Mouse (Mus musculus) layer of hippocampus, adult 8-10 months (tissue): ENCODE measurements around the gene Tmod4. TPM values are rescaled to one million over a fixed set of nuclear protein-coding genes. Genes with fewer than 3 reads are reported as not detected.

Experiments
- DNase-seq, 2 experiments: peaks; one replicate each; pipeline ENCODE4 v3.0.0; 2022; ENCODE audit warnings: low spot score in 2 of 2
- microRNA-seq, 2 experiments: library from miRNA; unstranded; fragments of <30 nt; microRNA quantifications; one replicate each; pipeline ENCODE4 v1.2.0; 2022
- total RNA-seq, 4 experiments: library from RNA; stranded (reverse); gene quantifications; 2 replicates each; pipeline ENCODE4 v1.2.4; 2022

Gene Tmod4
- total RNA-seq, 4 experiments from 2014 or later, result 0.55 to 0.81 TPM; not detected in 2

DNA sequence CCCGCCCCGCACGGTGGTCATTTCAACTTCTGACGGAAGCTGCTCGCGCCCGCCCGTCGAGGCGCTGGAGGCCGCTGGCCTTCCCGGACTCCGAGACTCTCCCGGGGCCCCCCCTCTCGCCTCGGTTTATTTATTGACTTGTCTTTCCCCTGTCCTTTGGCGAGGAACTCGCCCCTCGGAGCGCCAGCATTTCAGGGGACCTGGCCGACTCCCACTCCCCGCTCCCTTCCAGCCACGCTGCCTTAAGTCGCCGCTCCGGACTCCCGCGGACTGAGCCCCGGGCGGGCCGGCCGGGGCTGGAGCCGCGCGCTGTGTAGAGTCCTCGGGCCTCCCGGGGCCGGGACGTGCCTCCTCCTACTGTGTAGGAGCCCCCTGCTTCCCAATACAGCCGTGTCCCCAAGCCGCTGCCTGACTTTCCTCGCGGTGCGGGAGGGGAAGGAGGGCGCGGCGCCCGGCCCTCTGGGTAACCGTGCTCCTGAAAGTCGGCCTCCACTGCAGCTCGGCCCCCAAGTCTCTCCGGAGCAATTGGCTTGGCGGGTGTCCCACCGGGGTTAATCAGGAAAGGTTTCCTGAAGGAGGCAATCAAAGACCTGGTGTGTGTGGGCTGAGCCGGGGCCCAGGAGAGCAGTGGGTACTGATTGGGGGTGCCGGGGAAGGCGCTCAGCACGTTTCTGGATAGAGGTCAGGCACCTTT, 49.1 kb downstream of the Tmod4 start:
- DNase-seq, result no peak

DNA sequence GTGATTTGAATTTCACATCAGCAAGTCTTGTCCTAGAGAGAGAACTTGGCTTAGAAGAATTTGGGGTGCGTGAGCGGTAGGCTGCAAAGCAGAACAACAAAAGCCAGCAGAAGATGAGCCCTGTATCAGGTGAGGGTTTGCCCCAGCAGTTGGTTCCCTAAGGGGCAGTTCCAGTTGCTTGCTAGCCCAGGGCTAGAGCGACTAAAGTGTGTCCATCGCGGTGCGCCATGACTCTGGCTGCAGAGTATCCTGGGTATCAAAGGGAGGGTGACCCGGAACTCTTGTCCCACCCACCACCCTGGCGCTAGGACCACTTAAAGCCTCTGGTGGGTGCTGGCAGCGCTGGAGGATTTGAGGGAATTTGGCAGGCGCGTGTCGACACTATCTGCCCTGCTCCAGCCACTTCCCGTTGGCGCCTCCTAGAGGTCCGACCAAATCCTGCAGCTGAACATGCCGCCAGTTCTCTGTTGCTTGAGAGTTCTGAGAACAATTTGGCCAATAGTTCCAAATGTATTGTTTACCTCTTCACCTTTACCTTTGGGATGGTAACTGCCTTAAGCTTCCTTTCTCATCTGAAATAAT, 49.8 kb downstream of the Tmod4 start:
- peak; percentile 62 to 69 for DNase-seq

DNA sequence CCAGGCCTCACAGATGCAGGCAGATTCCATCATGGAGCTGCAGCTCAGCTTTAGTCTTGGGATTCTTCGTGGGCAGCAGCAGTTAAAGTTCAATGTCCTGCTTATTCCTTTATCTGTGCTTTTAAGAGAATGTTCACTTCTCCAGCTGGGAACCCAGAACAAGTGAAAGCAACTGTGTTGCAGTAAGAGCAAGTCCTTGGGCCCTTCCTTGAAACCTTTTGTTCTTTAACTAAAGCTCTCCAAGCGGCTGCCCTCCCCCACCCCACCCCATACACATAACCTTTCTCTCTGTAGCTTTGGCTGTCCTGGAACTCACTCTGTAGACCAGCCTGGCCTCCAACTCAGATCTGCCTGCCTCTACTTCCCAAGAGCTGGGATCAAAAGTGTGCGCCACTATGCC, 52.2 kb downstream of the Tmod4 start:
- no peak for DNase-seq

DNA sequence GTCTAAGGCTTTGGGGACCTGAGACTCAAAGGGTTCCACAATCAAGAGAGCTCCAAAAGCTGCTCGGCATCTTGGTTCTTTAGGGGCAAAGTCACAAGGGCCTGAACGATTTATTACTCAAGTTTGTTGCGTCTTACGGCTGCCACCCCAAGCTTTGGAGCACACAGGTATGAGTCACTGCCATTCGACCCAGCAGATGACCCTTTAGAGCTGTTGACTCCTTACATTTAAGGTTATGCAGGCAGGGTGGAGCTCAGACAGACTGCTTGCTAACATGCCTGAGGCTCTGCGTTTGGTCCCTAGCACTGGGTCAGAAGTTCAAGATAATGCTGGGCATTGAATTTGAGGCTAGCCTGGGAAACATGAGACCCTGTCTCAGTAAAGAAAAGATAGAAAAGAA, 53.3 kb downstream of the Tmod4 start:
- DNase-seq, result no peak

Small RNAs within 50 kb of the gene (microRNA-seq; reads per million reads assigned to microRNA genes)
- gene Mir8099-1, result 0 reads per million in 2 experiments

Other genes with a start within 250 kb of the Tmod4 start
- gene Psmb4, start 237.5 kb upstream of the Tmod4 start, total RNA-seq, result 100 to 1,000 TPM; 219 to 262 (median 240) TPM
- 10 to 100 TPM; 11.1 to 14.5 (median 12.5) TPM for gene Selenbp1, start 191.4 kb upstream of the Tmod4 start, total RNA-seq
- 10 to 100 TPM; 21.9 to 28.9 (median 24.6) TPM for gene Rfx5, start 170.4 kb upstream of the Tmod4 start, total RNA-seq
- 10 to 100 TPM; 58.7 to 64.8 (median 59.6) TPM for gene Pi4kb, start 149.7 kb upstream of the Tmod4 start, total RNA-seq
- 10 to 100 TPM; 25.1 to 35.1 (median 30.6) TPM for gene Zfp687, start 109.0 kb upstream of the Tmod4 start, total RNA-seq
- gene Psmd4, start 81.9 kb upstream of the Tmod4 start, total RNA-seq, result 100 to 1,000 TPM; 137 to 166 (median 159) TPM
- 10 to 100 TPM; 58.5 to 66.8 (median 64.8) TPM for gene Pip5k1a, start 17.5 kb upstream of the Tmod4 start, total RNA-seq
- gene Vps72, start 13.5 kb upstream of the Tmod4 start, total RNA-seq, result 10 to 100 TPM; 36.9 to 45.8 (median 43.4) TPM
- 10 to 100 TPM; 51.4 to 57.8 (median 54.9) TPM for gene Scnm1, start 9.5 kb downstream of the Tmod4 start, total RNA-seq
- gene Lysmd1, start 9.6 kb downstream of the Tmod4 start, total RNA-seq, result 10 to 100 TPM; 12.5 to 17.7 (median 13.4) TPM
- 10 to 100 TPM in 1 of 4 experiments, 1 to 10 TPM in 3; 1.7 to 11.1 (median 5.4) TPM for gene Tnfaip8l2, start 17.9 kb downstream of the Tmod4 start, total RNA-seq
- gene Sema6c, start 36.0 kb downstream of the Tmod4 start, total RNA-seq, result 10 to 100 TPM; 27.1 to 36.4 (median 30.9) TPM
- gene Gabpb2, start 93.4 kb downstream of the Tmod4 start, total RNA-seq, result 10 to 100 TPM; 15.7 to 18.0 (median 17.5) TPM
- 10 to 100 TPM; 72.9 to 79.5 (median 77.2) TPM for gene Cdc42se1, start 104.3 kb downstream of the Tmod4 start, total RNA-seq
- gene Mllt11, start 107.7 kb downstream of the Tmod4 start, total RNA-seq, result 100 to 1,000 TPM; 265 to 305 (median 277) TPM
- gene Gm128, start 117.1 kb downstream of the Tmod4 start, total RNA-seq, result under 1 TPM in 3 of 4 experiments, not detected in 1; 0.25 to 0.45 (median 0.41) TPM
- gene Bnipl, start 126.7 kb downstream of the Tmod4 start, total RNA-seq, result under 1 TPM in 3 of 4 experiments, not detected in 1; 0.43 to 0.95 (median 0.63) TPM
- 10 to 100 TPM; 20.7 to 28.4 (median 23.9) TPM for gene Mindy1, start 156.9 kb downstream of the Tmod4 start, total RNA-seq
- 10 to 100 TPM; 19.2 to 22.4 (median 21.0) TPM for gene Prune1, start 157.6 kb downstream of the Tmod4 start, total RNA-seq
- 1 to 10 TPM in 2 of 4 experiments, under 1 TPM in 2; 0.85 to 1.4 (median 1.2) TPM for gene Anxa9, start 182.7 kb downstream of the Tmod4 start, total RNA-seq
- 10 to 100 TPM; 49.1 to 65.7 (median 61.2) TPM for gene Cers2, start 190.3 kb downstream of the Tmod4 start, total RNA-seq
- gene Setdb1, start 232.7 kb downstream of the Tmod4 start, total RNA-seq, result 10 to 100 TPM; 33.8 to 45.9 (median 41.6) TPM